Mouse (Mus musculus): ENCODE data around the gene Dpyd.

Gene Dpyd

GRCm38 (mm10) chr3:119361555-119362385 lies 799.8 kb downstream of the Dpyd start:
- no peak for DNase-seq

DNA sequence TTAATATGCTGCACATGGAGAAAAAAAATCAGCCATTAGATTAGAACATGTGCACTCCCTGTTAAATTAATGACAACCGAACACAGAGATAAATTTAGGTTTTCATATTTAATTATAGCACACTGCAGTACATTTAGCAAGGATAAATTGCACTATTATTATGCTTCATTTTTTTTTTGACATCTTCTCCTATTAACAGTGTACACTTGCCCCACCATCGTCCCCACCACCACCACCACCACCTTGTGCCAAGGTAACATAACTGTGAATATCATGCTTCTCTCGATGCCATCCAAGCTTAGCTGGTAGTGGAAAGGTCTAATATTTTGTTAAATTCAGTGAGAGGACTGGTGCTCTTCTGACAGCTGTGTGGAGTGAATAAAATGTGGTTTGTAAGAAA lies 800.5 kb downstream of the Dpyd start:
- DNase-seq, result no peak

GRCm38 (mm10) chr3:119368931-119369330 lies 807.0 kb downstream of the Dpyd start:
- DNase-seq, result no peak

- DNase-seq, result no peak
Measured at GRCm38 (mm10) chr3:119381119-119381518, 819.2 kb downstream of the Dpyd start.

DNA sequence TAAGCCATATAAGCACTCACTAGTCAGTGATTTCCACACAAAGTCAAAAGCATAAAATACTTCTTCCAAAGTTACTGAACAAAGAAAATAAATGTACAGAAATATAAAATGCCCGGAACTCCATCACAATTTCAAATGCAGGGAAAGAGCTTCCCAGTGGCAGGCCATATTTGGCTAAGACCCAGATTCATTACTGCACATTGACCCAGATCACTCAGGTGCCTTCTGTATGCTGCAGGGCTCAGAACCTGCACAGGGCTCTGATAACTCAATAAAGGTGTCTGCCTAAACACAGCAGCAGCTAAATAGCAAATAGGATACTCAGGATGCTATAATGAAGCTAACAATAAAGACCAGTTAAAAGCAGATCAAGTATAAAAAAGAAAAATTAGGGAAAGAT lies 820.5 kb downstream of the Dpyd start:
- DNase-seq, result no peak

- DNase-seq, result no peak
Measured at GRCm38 (mm10) chr3:119387332-119388105, 825.6 kb downstream of the Dpyd start.

- DNase-seq, result no peak
Measured at GRCm38 (mm10) chr3:119397205-119397604, 835.3 kb downstream of the Dpyd start.

- DNase-seq, result no peak
Measured at GRCm38 (mm10) chr3:119402836-119403728, 841.2 kb downstream of the Dpyd start.

GRCm38 (mm10) chr3:119419087-119419709 lies 857.3 kb downstream of the Dpyd start:
- no peak for DNase-seq

DNA sequence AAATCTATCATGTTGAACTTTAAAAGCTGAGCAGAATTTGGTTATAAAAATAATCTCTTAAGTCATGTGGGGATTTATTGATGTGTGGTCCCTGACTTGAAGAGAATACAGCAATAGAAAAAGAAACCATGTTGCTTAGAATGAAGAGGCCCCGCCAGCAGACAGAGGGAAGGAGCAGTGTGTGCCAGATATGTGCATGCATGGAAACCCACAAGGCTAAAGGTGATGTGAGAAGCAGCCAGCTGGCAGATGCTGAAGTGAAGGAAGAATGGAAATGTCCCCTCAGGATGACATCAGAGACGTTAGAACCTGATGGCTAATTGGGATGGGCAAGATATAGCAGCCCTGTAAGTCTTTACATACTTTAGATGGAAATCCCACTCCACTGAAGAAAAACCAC lies 857.8 kb downstream of the Dpyd start:
- no peak for DNase-seq

- no peak for DNase-seq
Measured at GRCm38 (mm10) chr3:119431339-119431738, 869.4 kb downstream of the Dpyd start.

GRCm38 (mm10) chr3:119431757-119432156 lies 869.8 kb downstream of the Dpyd start:
- DNase-seq, result no peak

DNA sequence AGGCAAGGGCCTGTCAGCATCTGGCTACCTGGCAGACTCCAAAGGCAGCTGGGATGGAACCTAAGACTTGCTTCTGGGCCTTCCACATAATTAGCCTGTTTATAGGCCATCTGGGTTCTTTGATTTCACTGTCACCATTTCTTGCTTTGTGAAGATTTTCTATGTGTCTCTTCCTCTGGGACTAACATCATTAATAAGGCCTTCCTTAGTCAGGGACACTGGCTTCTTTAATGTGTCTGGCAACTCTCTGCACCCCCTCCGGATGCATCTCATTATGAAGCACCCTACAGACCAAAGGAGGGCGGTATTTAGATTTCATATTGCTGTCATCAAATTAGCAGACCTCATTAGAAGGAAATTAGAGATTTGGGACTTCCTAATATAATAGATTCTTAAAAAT lies 885.6 kb downstream of the Dpyd start:
- DNase-seq, result no peak

DNA sequence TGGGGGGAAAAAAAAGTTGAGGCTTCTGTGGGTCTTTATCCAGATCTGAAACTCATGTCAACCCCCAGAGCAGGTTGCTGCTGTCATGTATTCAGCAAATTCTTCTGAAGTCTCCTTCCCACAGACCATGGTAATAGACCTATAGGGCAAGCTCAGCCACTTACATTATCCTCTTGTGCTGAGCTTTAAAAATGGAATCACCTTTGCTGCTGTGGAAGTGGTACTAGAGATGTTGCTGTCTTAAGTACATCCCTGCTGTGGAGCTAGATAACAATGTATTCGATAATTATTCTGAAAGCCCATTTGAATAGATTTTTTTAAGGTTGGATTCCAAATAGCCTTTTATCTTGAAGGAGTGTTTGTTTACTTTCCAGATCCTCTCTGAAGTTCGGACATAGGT lies 902.1 kb downstream of the Dpyd start:
- DNase-seq, result no peak

DNA sequence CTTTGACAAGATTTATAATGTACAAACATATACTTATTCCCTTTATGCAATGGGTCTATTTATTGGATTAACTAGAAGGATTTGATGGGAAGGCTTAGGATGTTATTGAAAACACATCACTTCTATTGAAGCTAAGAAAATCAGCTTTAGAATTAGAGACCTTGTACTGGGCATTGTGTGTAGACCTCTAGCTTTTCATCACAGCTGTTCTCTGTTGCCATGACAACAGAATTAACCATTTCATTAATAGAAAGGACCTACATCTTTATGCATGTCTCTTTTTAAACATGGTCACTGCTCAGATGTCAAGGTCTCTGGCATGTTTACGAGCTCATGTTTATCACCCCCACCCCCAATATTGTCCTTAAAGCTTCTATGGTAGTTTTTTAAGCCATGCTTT lies 902.5 kb downstream of the Dpyd start:
- no peak for DNase-seq

GRCm38 (mm10) chr3:119467723-119468122 lies 905.8 kb downstream of the Dpyd start:
- peak; percentile 27 for DNase-seq
